ENCODE assay signal across 8 mouse cellular contexts in genomic region chr19:40271308-40271892, GRCm38 (mm10). TPM values are rescaled to one million over a fixed set of nuclear protein-coding genes. Genes with fewer than 3 reads are reported as not detected.
DNase-seq lines count a peak whose midpoint lies in the region; ATAC-seq and TF ChIP-seq lines count a peak whose summit lies in the region.

TSS of gene Pdlim1 (minus strand) at chr19:40271842.

- DNase-seq in adrenal gland, adult 8-10 months, result peak; percentile 32
- peak; percentile 86 to 88 for DNase-seq in heart, postnatal 10 days
- peak; percentile 79 to 85 for DNase-seq in kidney, postnatal 4 days
- DNase-seq in retina, postnatal 7 days (ENCODE audit: low read depth, low spot score), result peak; percentile 53
- peak; percentile 88 for DNase-seq in yolk sac, embryonic 10.5 days (ENCODE audit: low spot score)

- H3K27ac ChIP-seq in ES-Bruce4 (ENCODE audit: insufficient read depth, low read length) (peak within 1 kb of the TSS; percentile 96), macrophage (no peak within 1 kb of the TSS)

- no peak for TF ChIP-seq CTCF in ES-Bruce4 (IDR thresholded peaks at IDR 0.05; ENCODE audit: low read depth, low read length)

- no peaks in the 10 kb centered on the region for H3K27me3 ChIP-seq in ES-Bruce4 (ENCODE audit: control insufficient read depth, insufficient read depth, low read length, poor library complexity, severe bottlenecking)

- no peaks in the 10 kb centered on the region for H3K9me3 ChIP-seq in ES-Bruce4 (replicated peaks; ENCODE audit: control insufficient read depth, insufficient read depth, low read length, poor library complexity, severe bottlenecking)

- intact Hi-C loops in heart, postnatal 10 days (cut with DNase I), result loop anchor here (2.0 kb wide), 1 partner anchor 17 kb away; no protein-coding TSS in a partner anchor

- no peak for TF ChIP-seq EP300 in ES-Bruce4 (IDR thresholded peaks at IDR 0.05; ENCODE audit: insufficient read depth, low read depth, low read length)

- H3K4me3 ChIP-seq in ES-Bruce4 (ENCODE audit: low read depth, low read length) (peak within 1 kb of the TSS; percentile 72), macrophage (ENCODE audit: inconsistent target) (peak within 1 kb of the TSS; percentile 28)

- no peaks in the 10 kb centered on the region for H3K79me2 ChIP-seq in macrophage (ENCODE audit: inconsistent target)

- TF ChIP-seq POLR2A in ES-Bruce4 (IDR thresholded peaks at IDR 0.05; ENCODE audit: insufficient read depth, low read length), result no peak

- H3K9ac ChIP-seq in ES-Bruce4 (ENCODE audit: low read depth, poor library complexity, severe bottlenecking), result peak within 1 kb of the TSS; percentile 63

- WGBS in macrophage (ENCODE audit: missing documents), result 1% methylated on average over 54 of the region's 54 CpGs

- peaks cover 1% of the 10 kb centered on the region for H3K4me1 ChIP-seq in ES-Bruce4 (ENCODE audit: control insufficient read depth, insufficient read depth, low read length)

- ATAC-seq in erythroid progenitor cell, adult 5-6 weeks (replicated peaks; ENCODE audit: low FRiP score, poor library complexity, severe bottlenecking), result peak; percentile 87

- H3K36me3 ChIP-seq in ES-Bruce4 (ENCODE audit: control insufficient read depth, insufficient read depth, low read length, poor library complexity, severe bottlenecking), result peaks cover 4% of the 10 kb centered on the region; the same call in 1 of the 2 replicates
- no peaks in the 10 kb centered on the region for H3K36me3 ChIP-seq in macrophage (ENCODE audit: inconsistent target)

RNA-seq across cellular contexts. Expression of gene Pdlim1, which starts in this region (rescaled TPM):
- polyA plus RNA-seq in ES-Bruce4 (2011; ENCODE audit: insufficient read depth, insufficient read length, low read depth, missing spikeins), result 205 and 208 TPM in 2 replicates
- 10 to 100 TPM in 3 of 4 experiments, 1 to 10 TPM in 1; 9.4 to 17.0 (median 12.6) TPM for total RNA-seq in adrenal gland, adult 8-10 months (2022)
- 19.8 and 40.2 TPM in 2 replicates for total RNA-seq in erythroid progenitor cell, adult 5-6 weeks (2015; ENCODE audit: low replicate concordance)
- total RNA-seq in erythroid progenitor cell, adult 5-6 weeks (2017; ENCODE audit: low replicate concordance), result 13.3 and 17.2 TPM in 2 replicates
- 100 to 1,000 TPM; 235 to 249 TPM for total RNA-seq in heart, postnatal 10 days (2021)
- 1 to 10 TPM in 6 of 26 experiments, under 1 TPM in 2, not detected in 18; 0.31 to 5.2 (median 2.0) TPM for total RNA-seq in macrophage (2018; cell fraction: chromatin; rRNA removed)
- 1 to 10 TPM in 5 of 26 experiments, under 1 TPM in 18, not detected in 3; 0.14 to 3.0 (median 0.37) TPM for total RNA-seq in macrophage (2018; cell fraction: cytosol; rRNA removed)
- 1 to 10 TPM in 4 of 26 experiments, under 1 TPM in 5, not detected in 17; 0.15 to 6.2 (median 0.92) TPM for total RNA-seq in macrophage (2018; cell fraction: nucleus; rRNA removed)
- 0.53 to 1.1 TPM (median 0.80 TPM) in 3 replicates for polyA plus RNA-seq in macrophage (2018)

Comparison
In these comparisons a context has a peak if more than half of its experiments do, and no peak if none do; other contexts are left out.
1. RNA of gene Pdlim1 (total RNA-seq): 235 to 249 TPM in heart, postnatal 10 days; 13.3 to 40.2 TPM in erythroid progenitor cell, adult 5-6 weeks and 9.4 to 17.0 TPM in adrenal gland, adult 8-10 months; every median in the first group is over 4 times any median in the second.
2. RNA of gene Pdlim1 (polyA plus RNA-seq): 205 to 208 TPM in ES-Bruce4; 0.53 to 1.1 TPM in macrophage; every median in the first group is over 10 times any median in the second.
3. DNase-seq: peak in every context shown above with its lines; median percentile 88 in yolk sac, embryonic 10.5 days; 87 in heart, postnatal 10 days; 82 in kidney, postnatal 4 days; 53 in retina, postnatal 7 days; 32 in adrenal gland, adult 8-10 months.